Mouse (Mus musculus): ENCODE data around the gene Hist2h3c1.
"Not testable (repeated sequence)": the region's sequence is repeated elsewhere in the genome, so short reads cannot be mapped to it uniquely, and the experiment has no call there.

Hist2h3c1 gene

DNA sequence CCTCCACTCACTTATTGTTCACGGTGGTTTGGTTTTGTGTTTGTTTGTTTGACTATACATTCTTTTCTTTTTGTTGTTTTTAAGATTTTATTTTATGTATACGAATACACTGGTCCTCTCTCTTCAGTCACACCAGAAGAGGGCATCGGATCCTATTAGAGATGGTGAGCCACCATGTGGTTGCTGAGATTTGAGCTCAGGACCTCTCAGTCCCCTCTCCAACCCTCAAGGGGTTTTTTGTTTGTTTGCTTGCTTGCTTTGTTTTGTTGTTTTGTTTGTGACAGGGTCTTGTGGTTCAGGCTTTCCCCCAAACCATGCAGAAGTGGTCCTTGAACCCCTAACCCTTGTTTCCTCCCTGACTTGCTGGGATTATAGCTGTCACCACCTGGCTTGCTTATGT is 15.1 kb downstream of the Hist2h3c1 start:
- DNase-seq: no peak

DNA sequence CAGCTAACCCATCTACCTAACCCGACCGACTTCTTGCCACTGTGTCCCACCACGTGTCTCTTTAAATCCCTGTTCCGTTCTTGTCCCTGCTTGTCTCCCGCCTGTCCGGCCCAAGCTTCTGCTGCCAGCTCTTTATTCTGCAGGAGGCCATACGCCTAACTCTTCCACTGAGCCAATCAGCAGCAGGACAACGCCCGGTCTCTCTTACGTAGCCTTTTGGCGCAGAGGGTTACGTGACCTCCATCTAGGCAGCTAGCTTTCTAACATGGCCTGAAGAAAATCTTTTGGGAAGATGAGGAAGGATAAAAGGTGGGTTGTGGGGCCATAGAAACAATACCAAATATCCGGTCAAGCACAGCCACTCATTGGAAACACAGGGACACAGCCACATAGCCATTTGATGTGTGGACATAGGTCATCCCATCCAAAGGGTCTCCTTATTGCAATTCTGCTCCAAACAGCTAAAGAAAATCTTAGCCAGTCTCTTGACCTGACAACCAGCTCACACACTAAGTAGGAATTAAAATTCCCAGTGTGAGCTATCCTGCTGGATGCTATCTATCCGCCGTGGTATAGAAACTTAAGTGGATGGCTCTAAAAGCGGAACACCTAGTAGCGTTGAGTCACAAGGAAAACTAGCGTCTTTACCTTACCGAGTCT is 15.9 kb downstream of the Hist2h3c1 start:
- peak; percentile 56 for DNase-seq

DNA sequence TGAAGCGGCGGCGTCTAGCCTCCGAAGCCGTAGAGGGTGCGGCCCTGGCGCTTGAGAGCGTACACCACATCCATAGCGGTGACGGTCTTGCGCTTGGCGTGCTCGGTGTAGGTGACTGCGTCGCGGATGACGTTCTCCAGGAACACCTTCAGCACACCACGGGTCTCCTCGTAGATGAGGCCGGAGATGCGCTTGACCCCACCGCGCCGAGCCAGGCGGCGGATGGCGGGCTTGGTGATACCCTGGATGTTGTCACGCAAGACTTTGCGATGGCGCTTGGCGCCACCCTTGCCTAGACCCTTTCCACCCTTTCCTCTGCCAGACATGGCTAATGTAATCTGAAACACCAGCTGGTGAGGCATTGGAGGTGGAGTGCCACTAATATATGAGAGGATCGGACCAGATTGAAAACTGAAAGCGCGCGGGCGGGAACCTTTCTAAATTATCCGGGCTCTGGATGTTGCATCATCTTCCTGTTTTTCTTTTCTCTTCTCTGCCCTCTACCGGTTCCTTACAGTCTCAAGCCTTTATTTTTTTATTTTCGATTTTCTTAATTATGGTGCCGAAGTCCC is 16.6 kb downstream of the Hist2h3c1 start, which contains the start of gene Hist2h4:
Hist2h4 (minus strand) TSS at position 333 of the 572 bp plus-strand sequence.
- peak; percentile 91 for DNase-seq

- peak; percentile 65 for DNase-seq
Observed at GRCm38 (mm10) chr3:96263558-96264403, 17.3 kb downstream of the Hist2h3c1 start.

DNA sequence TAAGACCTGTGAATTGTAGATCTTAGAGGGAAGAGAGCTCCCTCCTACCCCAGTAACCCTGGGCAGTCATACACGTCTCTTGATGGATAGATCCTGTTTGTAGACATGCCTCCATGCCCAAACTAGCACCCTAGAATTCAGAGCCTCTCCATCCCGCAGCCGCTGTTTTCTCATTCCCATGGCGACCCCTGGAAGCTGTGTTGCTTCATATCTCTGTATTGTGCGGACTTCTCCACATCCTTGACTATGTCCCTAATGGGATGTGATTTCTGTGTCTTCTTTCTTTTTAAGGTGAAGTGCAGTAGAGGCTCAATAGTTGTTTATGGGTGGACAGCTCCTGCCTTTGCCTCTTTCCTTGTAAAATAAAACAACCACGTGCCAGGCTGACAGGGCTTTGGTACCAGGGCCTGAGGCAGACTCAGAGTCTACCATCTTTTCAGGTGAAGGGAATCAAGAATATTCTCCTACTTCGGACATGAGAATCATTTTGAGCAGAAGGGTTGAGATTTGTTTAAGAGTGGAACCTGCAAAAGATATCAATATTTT is 18.0 kb downstream of the Hist2h3c1 start:
- no peak for DNase-seq

- no peak for DNase-seq
Observed at GRCm38 (mm10) chr3:96266132-96266710, 19.7 kb downstream of the Hist2h3c1 start.

- no peak for DNase-seq
Observed at GRCm38 (mm10) chr3:96267541-96267940, 21.1 kb downstream of the Hist2h3c1 start.

- DNase-seq: peak; percentile 85
Observed at GRCm38 (mm10) chr3:96268051-96268775, 21.7 kb downstream of the Hist2h3c1 start, which contains the start of gene Hist2h3b. Hist2h3b (plus strand) TSS chr3:96268654.

DNA sequence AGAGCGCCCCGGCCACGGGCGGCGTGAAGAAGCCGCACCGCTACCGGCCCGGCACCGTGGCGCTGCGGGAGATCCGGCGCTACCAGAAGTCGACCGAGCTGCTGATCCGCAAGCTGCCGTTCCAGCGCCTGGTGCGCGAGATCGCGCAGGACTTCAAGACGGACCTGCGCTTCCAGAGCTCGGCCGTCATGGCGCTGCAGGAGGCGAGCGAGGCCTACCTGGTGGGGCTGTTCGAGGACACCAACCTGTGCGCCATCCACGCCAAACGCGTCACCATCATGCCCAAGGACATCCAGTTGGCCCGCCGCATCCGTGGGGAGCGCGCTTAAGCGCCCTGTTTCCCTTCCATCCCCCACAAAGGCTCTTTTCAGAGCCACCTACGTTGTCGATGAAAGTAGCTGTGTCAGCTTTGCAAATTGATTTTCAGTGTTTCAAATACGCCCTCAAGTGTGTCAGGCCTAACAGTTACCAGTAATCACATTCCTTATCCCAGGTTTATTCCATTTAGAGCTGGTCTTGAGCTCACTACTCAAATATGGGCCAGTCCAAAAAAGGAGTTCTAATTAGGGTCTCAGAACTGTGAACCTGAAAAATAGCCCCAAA is 22.4 kb downstream of the Hist2h3c1 start:
- peak; percentile 54 for DNase-seq

DNA sequence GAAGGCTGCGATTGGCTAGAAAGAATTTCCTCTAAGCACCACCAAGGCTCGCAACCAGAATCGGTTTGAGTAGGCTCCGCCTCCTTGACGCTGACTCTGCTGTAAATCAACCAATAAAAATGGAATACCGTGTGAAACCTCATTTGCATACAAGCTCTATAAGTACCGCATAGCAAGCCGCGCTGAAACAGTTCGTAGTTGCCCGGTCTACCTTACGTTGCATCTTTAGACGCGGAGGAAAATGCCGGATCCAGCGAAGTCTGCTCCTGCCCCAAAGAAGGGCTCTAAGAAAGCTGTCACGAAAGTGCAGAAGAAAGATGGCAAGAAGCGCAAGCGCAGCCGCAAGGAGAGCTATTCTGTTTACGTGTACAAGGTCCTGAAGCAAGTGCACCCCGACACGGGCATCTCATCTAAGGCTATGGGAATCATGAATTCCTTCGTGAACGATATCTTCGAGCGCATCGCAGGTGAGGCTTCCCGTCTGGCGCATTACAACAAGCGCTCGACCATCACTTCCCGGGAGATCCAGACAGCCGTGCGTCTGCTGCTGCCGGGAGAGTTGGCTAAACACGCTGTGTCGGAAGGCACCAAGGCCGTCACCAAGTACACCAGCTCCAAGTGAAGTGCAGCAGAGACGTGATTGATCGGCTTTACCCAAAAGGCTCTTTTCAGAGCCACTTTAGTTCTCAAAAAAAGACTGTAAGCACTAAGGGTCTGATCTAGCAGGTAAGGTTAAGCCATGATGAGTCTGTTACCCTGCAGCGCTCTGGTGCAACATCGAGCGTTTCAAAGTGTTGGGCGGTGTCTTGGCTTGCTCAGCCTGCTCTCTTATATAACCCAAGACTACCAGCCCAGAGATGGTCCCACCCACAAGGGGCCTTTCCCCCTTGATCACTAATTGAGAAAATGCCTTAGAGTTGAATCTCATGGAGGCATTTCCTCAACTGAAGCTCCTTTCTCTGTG is 23.3 kb downstream of the Hist2h3c1 start, which contains the start of gene Hist2h2bb:
Hist2h2bb (plus strand) TSS at position 242 of the 964 bp plus-strand sequence.
- DNase-seq: peak; percentile 87

DNA sequence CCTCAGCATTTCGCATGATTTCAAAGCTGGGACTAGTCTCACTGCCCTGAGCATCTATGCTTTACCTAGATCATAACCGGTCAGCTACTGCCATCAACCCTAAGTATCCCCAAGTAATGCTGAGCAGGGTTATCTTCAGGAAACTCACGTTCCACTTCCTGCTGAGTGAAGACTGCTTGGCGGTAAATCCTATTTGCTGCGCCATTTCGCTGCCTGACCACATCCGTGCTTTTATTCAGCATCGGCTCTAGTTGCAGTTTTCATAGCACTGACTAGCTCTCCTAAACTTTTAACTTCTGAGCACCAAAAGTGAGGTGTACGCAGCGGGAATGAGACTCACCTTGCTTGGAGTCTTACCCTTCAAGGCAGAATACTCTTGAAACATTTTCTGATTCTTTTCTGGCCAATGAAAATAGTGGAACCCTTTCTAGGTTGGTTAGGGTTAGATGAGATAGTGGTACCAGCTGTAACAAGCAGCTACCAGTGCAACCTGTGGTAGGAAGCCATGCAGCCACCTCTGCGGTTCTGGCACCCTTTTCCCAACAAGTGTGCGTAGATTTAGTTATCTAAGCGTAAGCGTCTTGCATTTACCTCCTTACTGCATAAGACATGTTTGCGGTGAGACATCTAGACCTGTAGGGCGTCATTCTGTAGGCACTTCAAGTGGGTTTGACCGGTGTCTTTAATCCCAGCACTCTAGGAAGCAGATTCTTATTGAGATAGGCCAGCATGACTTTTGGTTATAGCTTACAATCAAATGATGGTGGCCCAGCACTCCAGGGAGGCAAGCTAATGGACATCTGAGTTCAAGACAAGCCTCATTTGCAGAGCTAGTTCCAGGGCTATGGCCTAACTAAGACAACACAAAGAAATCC is 27.3 kb downstream of the Hist2h3c1 start:
- DNase-seq: peak; percentile 55

- peak; percentile 95 for DNase-seq
Observed at GRCm38 (mm10) chr3:96277428-96277799, 30.9 kb downstream of the Hist2h3c1 start.

DNA sequence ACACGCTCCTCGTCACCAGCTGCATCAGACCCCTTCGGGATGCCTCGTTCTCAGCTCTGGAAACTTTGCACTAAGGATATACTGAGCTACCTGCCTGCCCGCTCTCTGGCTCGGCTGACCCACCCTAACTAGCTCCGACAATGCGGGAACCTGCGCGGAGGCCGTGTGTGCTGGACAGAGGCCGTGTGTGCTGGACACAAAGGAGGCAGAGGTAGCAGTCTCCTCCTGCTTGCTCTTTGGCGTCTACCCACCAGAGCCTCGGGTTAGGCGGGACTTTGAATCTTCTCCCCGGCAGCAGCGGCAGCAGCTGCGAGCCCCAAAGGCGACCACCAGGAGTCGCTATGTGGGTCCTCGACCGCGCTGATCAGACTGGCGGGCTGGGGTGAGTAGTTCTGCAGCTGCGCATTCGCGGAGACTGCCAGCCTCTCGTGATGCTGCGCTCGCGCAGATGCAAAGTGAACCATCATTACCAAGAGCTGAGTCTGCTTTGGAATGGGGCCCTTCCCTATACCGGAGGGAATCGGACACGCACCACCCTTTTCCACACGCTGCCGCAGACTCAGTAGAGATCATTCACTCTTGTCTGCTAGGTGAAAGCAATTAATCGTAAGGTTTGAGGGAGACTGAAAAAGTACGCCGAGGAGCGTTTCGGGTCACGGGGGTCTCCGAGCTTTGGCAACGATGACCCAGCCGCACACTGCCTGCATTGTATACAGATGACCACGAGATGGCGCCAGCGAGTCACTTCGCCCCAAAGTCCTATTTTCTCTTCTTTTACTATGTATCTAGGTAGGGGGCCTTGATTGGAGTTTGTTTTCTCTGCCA is 31.5 kb downstream of the Hist2h3c1 start:
- DNase-seq: peak; percentile 97

GRCm38 (mm10) chr3:96280660-96281059 is 34.2 kb downstream of the Hist2h3c1 start:
- DNase-seq: no peak

GRCm38 (mm10) chr3:96284457-96284856 is 38.0 kb downstream of the Hist2h3c1 start:
- DNase-seq: no peak

GRCm38 (mm10) chr3:96287334-96287733 is 40.8 kb downstream of the Hist2h3c1 start:
- not testable (repeated sequence) for DNase-seq

GRCm38 (mm10) chr3:96289201-96289600 is 42.7 kb downstream of the Hist2h3c1 start:
- DNase-seq: no peak

DNA sequence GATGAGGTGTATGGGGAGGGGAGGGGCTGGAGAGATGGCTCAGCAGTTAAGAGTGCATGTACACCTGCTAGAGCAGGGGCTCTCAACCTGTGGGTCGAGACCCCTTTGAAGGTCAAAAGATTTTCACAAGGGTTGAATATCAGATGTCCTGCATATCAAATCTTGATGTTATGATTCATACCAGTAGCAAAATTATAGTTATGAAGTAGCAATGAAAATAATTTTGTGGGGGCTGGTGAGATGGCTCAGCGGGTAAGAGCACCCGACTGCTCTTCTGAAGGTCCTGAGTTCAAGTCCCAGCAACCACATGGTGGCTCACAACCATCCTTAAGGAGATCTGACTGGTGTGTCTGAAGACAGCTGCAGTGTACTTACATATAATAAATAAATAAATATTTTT is 44.2 kb downstream of the Hist2h3c1 start:
- DNase-seq: not testable (repeated sequence)

DNA sequence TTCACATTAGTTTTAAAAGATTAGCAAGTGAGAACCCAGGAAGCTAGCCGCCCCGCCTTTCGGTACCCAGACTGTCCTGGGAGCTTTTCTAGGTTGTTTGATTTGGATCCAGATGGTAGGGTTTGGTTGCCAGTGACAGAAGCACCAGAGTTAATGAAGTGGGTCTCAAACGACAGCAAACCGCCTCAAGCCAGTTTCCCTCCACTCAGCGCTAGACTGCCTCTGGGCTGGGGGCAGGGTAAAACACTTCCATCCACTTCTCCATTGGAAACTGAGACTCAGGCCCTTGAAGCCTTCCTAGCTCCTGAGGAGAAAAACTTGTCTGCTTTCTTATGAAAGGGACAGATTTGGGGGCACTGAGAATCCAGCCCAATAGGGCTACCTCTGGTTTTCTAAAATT is 46.2 kb downstream of the Hist2h3c1 start:
- DNase-seq: no peak
